ENCODE assay signal across 24 mouse cellular contexts in the genomic region with DNA sequence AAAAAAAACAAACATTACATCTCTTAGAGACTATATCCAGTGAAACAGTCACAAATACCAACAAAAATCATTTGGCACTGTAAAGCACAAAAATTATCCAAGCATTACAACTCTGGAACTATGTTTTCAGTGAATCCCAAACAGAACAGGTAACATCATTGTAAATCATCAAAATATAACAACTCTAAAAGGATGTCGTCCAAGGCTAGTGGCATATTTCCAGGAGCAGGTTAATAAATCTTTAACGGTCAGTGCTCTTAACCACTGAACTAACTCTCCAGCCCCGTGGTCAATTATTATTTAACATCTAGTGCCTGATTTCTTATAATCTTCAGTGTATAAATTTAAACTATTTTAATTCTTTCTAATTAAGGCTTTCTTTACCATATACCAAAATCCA. TPM values are rescaled to one million over a fixed set of nuclear protein-coding genes. Genes with fewer than 3 reads are reported as not detected.
"Had no signal": no experiment of that assay in that cellular context is flagged by ENCODE, and none has a peak within 500 bp of the region (broad histone marks: within the 10 kb centered on the region; RNA-seq: fewer than 3 reads in every experiment).

No protein-coding gene starts in this region.

RNA-seq across cellular contexts. Expression of a gene that starts 39.4 kb away (rescaled TPM):
- polyA plus RNA-seq: erythroblast, embryonic 14.5 days had no signal

RNA-seq across cellular contexts. Expression of a gene that starts 43.3 kb away (rescaled TPM):
- total RNA-seq: common myeloid progenitor, adult 5-6 weeks; forebrain, postnatal 0 days; gastrocnemius, adult 18-20 months; gastrocnemius, adult 2 months; gastrocnemius, adult 8-10 months; gastrocnemius, postnatal 25 days; gastrocnemius, postnatal 36 days; granulocyte monocyte progenitor cell, adult 5-6 weeks; heart, adult 18-20 months had no signal
- polyA plus RNA-seq: cerebellum, adult 2 months; cortical plate, adult 2 months; embryonic facial prominence, embryonic 10.5 days; embryonic facial prominence, embryonic 11.5 days; embryonic facial prominence, embryonic 12.5 days; embryonic facial prominence, embryonic 13.5 days; erythroblast, embryonic 14.5 days; forebrain, embryonic 10.5 days; forebrain, embryonic 11.5 days; forebrain, embryonic 12.5 days; forebrain, embryonic 13.5 days; forebrain, embryonic 14.5 days; forebrain, embryonic 15.5 days; forebrain, embryonic 16.5 days; forebrain, postnatal 0 days; frontal cortex, adult 2 months had no signal
